Mouse (Mus musculus): Measurements from ENCODE around the gene Chpf.

DNA sequence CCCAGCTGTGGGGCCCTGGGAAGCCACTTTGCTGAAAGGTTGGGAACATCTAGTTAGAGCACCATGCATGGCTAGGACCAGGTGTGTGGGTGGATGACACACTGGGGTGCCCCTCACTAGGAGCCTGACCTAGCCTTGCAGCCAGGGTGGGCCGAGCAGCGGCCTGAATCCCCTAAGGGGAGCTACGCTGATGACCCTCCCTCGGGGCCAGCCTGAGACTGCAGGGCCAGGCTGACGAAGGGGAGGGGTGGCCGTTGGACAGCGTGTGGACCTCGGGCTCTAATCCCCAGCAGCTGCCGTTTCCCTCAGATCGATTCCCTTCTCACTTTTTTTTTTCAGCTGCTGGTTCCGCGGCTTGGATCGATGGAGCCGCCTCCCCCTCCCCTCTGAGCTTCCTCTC lies 30.2 kb downstream of the Chpf start:
- TF ChIP-seq CTCF (IDR thresholded peaks at IDR 0.05) (no peak), POLR2A (IDR thresholded peaks at IDR 0.05; ENCODE audit: insufficient read depth, low read depth, low read length) (no peak)
